ENCODE assay signal across 14 mouse cellular contexts in the genomic region with DNA sequence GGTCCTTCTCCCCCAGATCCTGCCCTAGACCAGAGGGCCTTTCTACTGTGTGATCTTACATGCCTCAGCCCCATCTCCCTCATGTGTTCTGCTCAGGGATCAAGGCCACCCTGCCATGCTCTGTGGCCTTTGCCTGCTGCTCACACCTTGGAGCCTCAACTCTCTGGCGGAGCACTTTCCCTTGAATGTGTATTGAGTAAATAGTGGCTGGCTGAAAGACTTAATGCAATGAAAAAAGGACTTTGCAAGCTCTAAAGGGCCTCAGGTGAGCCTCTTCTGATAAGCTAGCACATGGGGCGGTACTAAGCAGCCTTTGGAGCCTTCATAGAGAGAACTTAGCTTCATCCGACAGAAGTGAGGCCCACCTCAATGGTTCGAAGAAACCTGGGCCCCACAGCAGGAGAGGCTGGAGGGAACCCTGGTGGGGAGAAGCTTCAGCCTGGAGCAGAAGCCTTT.
"Had no signal": no experiment of that assay in that cellular context is flagged by ENCODE, and none has a peak within 500 bp of the region (broad histone marks: within the 10 kb centered on the region; RNA-seq: fewer than 3 reads in every experiment).

No protein-coding gene starts in this region.

- DNase-seq: kidney, adult 18-20 months; kidney, postnatal 10 days; kidney, postnatal 4 days; lung, adult 18-20 months; lung, postnatal 36 days; right cerebral cortex, postnatal 4 days; spleen, adult 18-20 months; thymus, adult 18-20 months had no signal

- H3K4me2 ChIP-seq: limb, embryonic 13.5 days; midbrain, embryonic 15.5 days; neural tube, embryonic 13.5 days had no signal

- H3K4me3 ChIP-seq: layer of hippocampus, adult 2 months; limb, embryonic 13.5 days; midbrain, embryonic 10.5 days; midbrain, embryonic 15.5 days; neural tube, embryonic 13.5 days had no signal

- H3K9ac ChIP-seq: limb, embryonic 13.5 days; liver, embryonic 14.5 days; midbrain, embryonic 15.5 days; neural tube, embryonic 13.5 days had no signal

- H3K4me1 ChIP-seq: limb, embryonic 13.5 days; midbrain, embryonic 15.5 days; neural tube, embryonic 13.5 days had no signal

- H3K36me3 ChIP-seq: limb, embryonic 13.5 days; midbrain, embryonic 10.5 days; midbrain, embryonic 15.5 days; neural tube, embryonic 13.5 days had no signal

- ATAC-seq: midbrain, embryonic 15.5 days had no signal

- H3K27ac ChIP-seq: layer of hippocampus, adult 2 months; limb, embryonic 13.5 days; liver, embryonic 14.5 days; midbrain, embryonic 10.5 days; midbrain, embryonic 15.5 days; neural tube, embryonic 13.5 days had no signal

- H3K9me3 ChIP-seq: limb, embryonic 13.5 days; midbrain, embryonic 10.5 days; midbrain, embryonic 15.5 days; neural tube, embryonic 13.5 days had no signal

- H3K27me3 ChIP-seq: limb, embryonic 13.5 days; midbrain, embryonic 15.5 days; neural tube, embryonic 13.5 days had no signal
